Mouse (Mus musculus) embryonic facial prominence, embryonic 13.5 days (tissue): ENCODE results near the gene 1700016C15Rik. TPM values are rescaled to one million over a fixed set of nuclear protein-coding genes. Genes with fewer than 3 reads are reported as not detected.

Experiments used
- ATAC-seq: fragments of 200-750 bp; cut with Nextera tagmentation; 2 replicates; pipeline ENCODE4 v1.8.0; 2017; ENCODE audit warnings: low read depth; ENCODE audit not compliant: insufficient number of reproducible peaks, insufficient read depth, low FRiP score, low TSS enrichment
- H3K27ac ChIP-seq: fragments of 300-500 bp; sonication (generic); 2 replicates; pipeline ENCODE4 v1.5.1; 2015; ENCODE audit warnings: moderate library complexity, mild to moderate bottlenecking, inconsistent platforms
- H3K27me3 ChIP-seq: fragments of 300-500 bp; sonication (generic); 2 replicates; pipeline ENCODE4 v1.6.1; 2015; ENCODE audit warnings: mild to moderate bottlenecking, inconsistent platforms
- H3K36me3 ChIP-seq: fragments of 300-500 bp; sonication (generic); 2 replicates; pipeline ENCODE4 v1.6.1; 2015; ENCODE audit warnings: mild to moderate bottlenecking, inconsistent platforms
- H3K4me1 ChIP-seq: fragments of 300-500 bp; sonication (generic); 2 replicates; pipeline ENCODE4 v1.6.1; 2015; ENCODE audit warnings: inconsistent platforms
- H3K4me2 ChIP-seq: fragments of 300-500 bp; sonication (generic); 2 replicates; pipeline ENCODE4 v1.6.1; 2015; ENCODE audit warnings: moderate library complexity, mild to moderate bottlenecking, inconsistent platforms
- H3K4me3 ChIP-seq: fragments of 300-500 bp; sonication (generic); 2 replicates; pipeline ENCODE4 v1.5.1; 2015; ENCODE audit warnings: mild to moderate bottlenecking, inconsistent platforms
- H3K9ac ChIP-seq: fragments of 300-500 bp; sonication (generic); 2 replicates; pipeline ENCODE4 v1.6.1; 2015; ENCODE audit warnings: mild to moderate bottlenecking, inconsistent platforms
- H3K9me3 ChIP-seq: fragments of 300-500 bp; sonication (generic); 2 replicates; pipeline ENCODE4 v1.6.1; 2016; ENCODE audit warnings: inconsistent platforms
- WGBS: fragments of 180-500 bp; shearing (Covaris S2); methylation state at CpG from one replicate; pipeline ENCODE4 v1.1.7; 2015; ENCODE audit warnings: mixed read lengths; 5-methylcytosine and 5-hydroxymethylcytosine counted together
- polyA plus RNA-seq: library from polyadenylated mRNA; unstranded; fragments of >200 nt; fragmentation: Nextera tagmentation; extraction: Ambion mirVana; gene quantifications from 2 replicates; pipeline ENCODE4 v1.2.1, GENCODE M21; 2015

Gene 1700016C15Rik
- polyA plus RNA-seq, 1 experiment from 2014 or later: not detected

DNA sequence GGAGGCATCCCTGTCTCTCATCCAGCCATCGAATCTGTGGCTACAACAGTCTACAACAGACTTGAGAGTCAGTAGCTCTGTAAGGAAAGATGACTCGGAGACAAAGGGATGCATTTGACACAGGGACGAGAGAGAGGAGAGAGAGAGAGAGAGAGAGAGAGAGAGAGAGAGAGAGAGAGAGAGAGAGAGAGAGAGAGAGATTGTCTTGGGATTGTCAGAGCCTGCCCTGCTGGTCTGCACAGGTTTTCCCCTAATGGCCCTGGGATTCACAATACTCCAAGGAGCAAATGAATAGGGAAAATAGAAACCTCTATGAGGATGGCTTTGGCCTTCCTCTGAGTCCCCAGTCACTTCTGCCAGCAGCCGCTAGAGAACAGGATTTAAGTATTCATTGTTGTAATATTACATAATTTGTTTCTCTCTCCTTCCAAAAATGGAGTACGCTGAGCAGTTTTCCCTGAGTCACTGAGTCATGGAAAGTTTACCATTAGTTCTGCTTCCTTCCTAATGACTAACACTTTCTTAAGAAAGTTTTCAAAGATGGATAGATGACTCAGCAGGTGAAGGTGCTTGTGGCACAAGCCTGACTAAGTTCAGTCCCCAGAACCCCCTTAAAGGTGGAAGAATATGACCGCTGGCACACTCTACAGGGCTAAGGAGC is 26.3 kb upstream of the 1700016C15Rik start:
- Histone ChIP-seq H3K4me1 (peaks cover 5% of the 10 kb centered on the region; the same call in 1 of the 2 replicates), H3K9ac (peak overlapping the region; percentile 71; the same call in 1 of the 2 replicates), H3K9me3 (no peaks in the 10 kb centered on the region), H3K4me2 (peak overlapping the region; percentile 94), H3K36me3 (no peaks in the 10 kb centered on the region), H3K27me3 (no peaks in the 10 kb centered on the region), H3K4me3 (peak overlapping the region; percentile 47), H3K27ac (no peak overlapping the region)
- ATAC-seq: no peak
- 43% methylated on average over 6 of the region's 6 CpGs for WGBS

DNA sequence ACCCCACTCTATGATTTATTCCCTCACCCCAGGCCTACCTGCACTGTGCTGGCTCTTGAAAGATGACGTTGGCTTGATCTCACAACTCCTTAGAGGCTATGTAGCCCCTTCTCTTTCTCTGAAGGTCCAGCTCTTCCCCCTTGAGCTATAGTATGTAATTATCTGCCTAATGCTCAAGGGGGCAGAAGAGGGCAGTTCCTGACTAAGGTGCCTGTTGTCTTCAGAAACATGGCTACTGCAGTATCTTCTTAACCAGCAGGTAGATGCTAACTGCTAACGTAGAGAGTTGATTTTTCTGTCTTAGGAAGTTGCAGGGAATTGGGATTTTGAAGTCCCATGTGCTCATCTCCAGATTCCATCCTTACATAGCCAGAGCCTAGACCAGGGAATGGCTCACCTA is 24.4 kb upstream of the 1700016C15Rik start:
- no peak for ATAC-seq
- WGBS: 51% methylated on average over 2 of the region's 2 CpGs
- H3K4me3 ChIP-seq: no peak overlapping the region

DNA sequence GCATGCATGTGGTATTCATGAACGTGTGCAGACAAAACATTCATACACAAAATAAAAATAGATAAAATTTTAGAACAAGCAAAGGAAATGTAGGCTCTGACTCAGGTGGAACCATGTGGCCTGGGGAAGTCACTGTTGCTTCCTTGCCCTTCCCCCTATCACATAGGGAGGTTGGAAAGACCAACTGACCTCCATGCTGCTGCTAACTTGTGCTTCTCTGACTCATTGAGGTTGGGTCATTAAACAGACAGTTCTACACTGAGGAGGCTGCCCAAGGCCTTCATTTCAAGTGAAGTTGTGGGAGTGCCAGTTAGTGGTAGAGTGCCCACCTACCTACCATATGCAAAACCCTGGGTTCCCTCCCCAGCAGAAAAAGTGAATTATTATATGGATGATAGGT is 22.0 kb upstream of the 1700016C15Rik start:
- H3K27ac ChIP-seq: no peak overlapping the region
- ATAC-seq: no peak
- H3K4me3 ChIP-seq: no peak overlapping the region
- no peaks in the 10 kb centered on the region for H3K36me3 ChIP-seq
- no peak overlapping the region for H3K4me2 ChIP-seq
- H3K9me3 ChIP-seq: no peaks in the 10 kb centered on the region; the same call in 1 of the 2 replicates
- 84% methylated on average over 1 of the region's 1 CpGs for WGBS
- no peaks in the 10 kb centered on the region for H3K27me3 ChIP-seq
- peaks cover 1% of the 10 kb centered on the region; the same call in 1 of the 2 replicates for H3K4me1 ChIP-seq
- no peak overlapping the region for H3K9ac ChIP-seq

More for the DNA sequence above, 24.4 kb upstream of the 1700016C15Rik start:
- Histone ChIP-seq H3K27ac (no peak overlapping the region), H3K4me1 (peaks cover 5% of the 10 kb centered on the region; the same call in 1 of the 2 replicates), H3K9ac (no peak overlapping the region), H3K4me2 (no peak overlapping the region), H3K36me3 (no peaks in the 10 kb centered on the region), H3K27me3 (no peaks in the 10 kb centered on the region), H3K9me3 (no peaks in the 10 kb centered on the region; the same call in 1 of the 2 replicates)

DNA sequence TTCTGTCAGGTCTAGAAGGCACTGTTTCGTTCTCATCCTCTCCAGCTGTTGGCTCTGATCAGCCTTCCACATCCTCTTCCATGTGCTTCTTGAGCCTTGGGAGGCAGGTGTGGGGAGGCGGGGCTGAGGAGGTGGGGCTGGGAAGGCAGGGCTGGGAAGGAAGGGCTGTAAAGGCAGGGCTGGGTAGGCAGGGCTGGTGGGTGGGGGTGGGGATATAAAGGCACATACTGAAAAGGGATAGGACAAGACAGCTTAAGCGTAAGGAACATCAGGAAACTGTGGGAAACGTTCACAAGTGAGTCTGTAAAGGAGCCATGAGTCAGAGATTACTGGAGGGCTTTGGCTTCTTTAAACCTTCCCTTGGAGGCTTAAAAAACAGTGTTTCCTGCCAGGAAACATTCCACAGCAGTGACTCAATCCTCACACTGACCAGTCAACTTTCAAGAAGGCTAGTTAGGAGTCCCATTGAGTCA is 21.0 kb upstream of the 1700016C15Rik start:
- Histone ChIP-seq H3K4me1 (no peaks in the 10 kb centered on the region), H3K4me2 (no peak overlapping the region), H3K36me3 (no peaks in the 10 kb centered on the region), H3K27me3 (no peaks in the 10 kb centered on the region), H3K9ac (no peak overlapping the region), H3K27ac (no peak overlapping the region), H3K4me3 (no peak overlapping the region), H3K9me3 (no peaks in the 10 kb centered on the region; the same call in 1 of the 2 replicates)
- ATAC-seq: no peak
- WGBS: 58% methylated on average over 4 of the region's 4 CpGs

DNA sequence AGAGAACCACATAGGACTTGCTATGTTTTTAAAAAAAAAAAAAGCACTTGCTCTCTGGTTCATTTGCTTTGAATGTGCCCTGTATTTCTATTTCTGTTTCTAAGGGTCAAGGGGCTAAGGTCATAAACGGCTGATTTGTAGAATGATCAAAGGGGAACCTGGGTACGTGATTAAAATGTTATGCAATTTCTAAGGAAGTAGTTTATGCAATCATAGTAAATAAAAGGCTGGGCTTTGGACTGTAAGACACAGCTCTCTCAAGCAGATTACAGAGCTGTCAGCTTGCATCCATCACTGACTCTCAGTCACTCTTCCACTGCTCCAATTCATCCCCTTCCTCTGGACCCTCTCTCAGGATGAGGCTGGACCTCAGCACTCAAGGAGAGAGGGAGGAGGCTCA is 18.6 kb upstream of the 1700016C15Rik start:
- no peak for ATAC-seq
- H3K4me1 ChIP-seq: no peaks in the 10 kb centered on the region
- H3K27ac ChIP-seq: no peak overlapping the region
- no peak overlapping the region for H3K9ac ChIP-seq
- H3K36me3 ChIP-seq: no peaks in the 10 kb centered on the region
- H3K4me3 ChIP-seq: no peak overlapping the region
- no peaks in the 10 kb centered on the region for H3K27me3 ChIP-seq
- 48% methylated on average over 2 of the region's 2 CpGs for WGBS
- H3K4me2 ChIP-seq: no peak overlapping the region
- no peaks in the 10 kb centered on the region; the same call in 1 of the 2 replicates for H3K9me3 ChIP-seq

DNA sequence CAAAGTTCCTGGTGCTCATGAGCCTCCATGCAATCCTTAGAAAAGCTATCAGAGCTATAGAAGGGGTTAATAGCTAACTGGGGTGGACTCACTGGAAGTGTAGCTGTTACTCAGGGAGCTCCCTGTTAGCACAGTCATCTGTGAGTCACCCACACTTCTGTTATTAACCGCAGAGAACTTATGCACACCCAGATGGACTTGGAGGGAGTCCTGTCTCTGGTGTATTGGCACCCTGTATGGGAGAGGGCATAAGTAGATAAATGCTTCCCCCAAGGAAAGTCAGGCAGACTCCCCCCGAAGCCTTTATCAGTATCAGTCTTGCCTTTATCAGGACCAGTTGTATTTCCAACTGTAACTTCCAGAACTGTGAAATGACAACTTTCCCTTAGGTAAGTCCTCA is 18.2 kb upstream of the 1700016C15Rik start:
- Histone ChIP-seq H3K27ac (no peak overlapping the region), H3K9me3 (no peaks in the 10 kb centered on the region; the same call in 1 of the 2 replicates), H3K36me3 (no peaks in the 10 kb centered on the region), H3K9ac (no peak overlapping the region), H3K27me3 (no peaks in the 10 kb centered on the region), H3K4me2 (no peak overlapping the region), H3K4me3 (no peak overlapping the region), H3K4me1 (no peaks in the 10 kb centered on the region)
- no peak for ATAC-seq
- 84% methylated on average over 2 of the region's 2 CpGs for WGBS

DNA sequence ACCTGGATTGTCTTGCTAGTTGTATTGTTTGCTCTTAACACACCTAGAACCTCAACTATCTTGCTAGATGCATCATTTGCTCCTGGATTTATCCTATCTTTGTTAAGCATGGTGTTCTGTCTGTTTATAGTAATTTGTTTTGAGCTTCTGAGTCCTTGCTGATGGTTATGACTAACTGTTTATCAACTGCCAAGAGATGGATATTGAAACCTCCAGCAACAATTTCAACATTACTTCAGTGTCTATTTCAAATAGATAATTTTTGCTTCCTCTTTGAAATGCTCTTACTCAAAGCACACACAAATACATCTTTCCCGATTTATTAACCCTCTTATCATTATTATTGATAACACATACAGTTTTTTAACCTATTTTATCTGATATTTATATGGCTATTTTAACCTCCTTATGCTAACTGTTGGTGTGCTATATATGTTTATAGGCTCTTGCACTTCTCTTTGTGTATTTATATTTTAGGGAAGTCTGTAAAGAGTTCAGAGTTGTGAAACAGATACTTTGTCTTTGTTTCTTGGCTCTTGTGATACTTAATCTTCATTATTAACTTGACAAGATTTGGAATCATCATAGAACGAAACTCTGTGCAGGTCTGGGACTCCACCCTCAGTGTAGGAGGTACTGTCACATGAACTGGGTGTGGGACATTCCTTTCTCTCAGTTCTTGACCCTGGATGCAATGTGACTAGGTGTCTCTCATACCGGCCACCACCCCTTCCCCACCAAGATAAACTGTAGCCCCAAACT is 15.8 kb upstream of the 1700016C15Rik start:
- Histone ChIP-seq H3K27ac (no peak overlapping the region), H3K4me2 (no peak overlapping the region), H3K4me3 (no peak overlapping the region), H3K4me1 (no peaks in the 10 kb centered on the region), H3K9me3 (no peaks in the 10 kb centered on the region; the same call in 1 of the 2 replicates), H3K27me3 (no peaks in the 10 kb centered on the region), H3K9ac (no peak overlapping the region), H3K36me3 (no peaks in the 10 kb centered on the region)
- WGBS: 76% methylated on average over 3 of the region's 3 CpGs
- ATAC-seq: no peak

DNA sequence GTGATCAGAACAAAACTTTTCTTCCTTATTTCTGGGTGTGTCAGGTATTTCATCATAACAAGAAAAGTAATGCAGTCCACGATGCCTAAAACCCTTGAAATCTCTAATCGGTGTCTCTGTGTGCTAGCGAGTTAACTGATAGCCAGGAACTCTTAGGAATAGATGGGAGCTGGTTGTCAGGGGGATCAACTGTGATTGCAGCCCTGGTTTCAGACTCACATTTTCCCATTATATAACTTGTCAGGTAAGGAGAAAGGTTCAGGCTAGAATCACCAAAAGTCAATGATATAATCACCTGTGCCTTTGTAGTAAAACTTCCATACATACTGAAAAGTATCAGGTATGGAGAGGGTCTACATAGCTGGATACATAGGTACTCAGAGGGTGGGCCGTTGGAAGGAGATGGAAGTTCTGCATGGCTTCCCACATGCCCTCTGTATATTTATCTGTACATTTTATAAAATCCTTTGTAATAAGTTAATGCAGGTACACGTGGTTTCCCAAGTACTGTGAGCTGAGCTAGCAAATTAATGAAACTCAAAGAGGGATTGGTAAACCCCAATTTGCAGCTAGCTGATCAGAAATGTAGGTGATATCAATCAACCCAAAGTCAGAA is 15.1 kb upstream of the 1700016C15Rik start:
- Histone ChIP-seq H3K36me3 (no peaks in the 10 kb centered on the region), H3K27me3 (no peaks in the 10 kb centered on the region), H3K4me3 (no peak overlapping the region), H3K9me3 (no peaks in the 10 kb centered on the region; the same call in 1 of the 2 replicates), H3K4me1 (no peaks in the 10 kb centered on the region), H3K27ac (no peak overlapping the region), H3K9ac (no peak overlapping the region), H3K4me2 (no peak overlapping the region)
- ATAC-seq: no peak
- WGBS: 86% methylated on average over 5 of the region's 5 CpGs

DNA sequence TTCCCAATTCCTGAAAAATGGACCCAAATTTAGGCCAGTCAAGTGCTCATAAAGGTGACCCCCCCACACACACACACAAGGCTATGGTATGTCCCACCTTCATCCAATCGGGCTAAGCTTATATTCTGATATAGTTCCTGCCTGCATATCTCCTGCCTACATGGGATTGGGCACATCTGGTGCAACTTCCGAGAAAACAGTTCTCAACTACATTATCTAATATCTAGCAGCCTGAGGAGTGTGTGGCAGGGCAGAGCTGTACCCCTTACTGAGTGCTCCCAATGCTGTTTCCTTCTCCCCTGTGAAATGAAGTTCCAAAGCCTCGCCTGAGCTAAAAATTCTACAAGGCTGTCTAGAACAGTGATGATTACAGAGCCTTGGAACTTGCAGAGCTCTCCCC is 13.2 kb upstream of the 1700016C15Rik start:
- Histone ChIP-seq H3K4me2 (no peak overlapping the region), H3K36me3 (no peaks in the 10 kb centered on the region), H3K27ac (no peak overlapping the region), H3K4me1 (no peaks in the 10 kb centered on the region), H3K9me3 (no peaks in the 10 kb centered on the region), H3K27me3 (no peaks in the 10 kb centered on the region), H3K4me3 (no peak overlapping the region), H3K9ac (no peak overlapping the region)
- no peak for ATAC-seq
- WGBS: 78% methylated on average over 3 of the region's 3 CpGs

DNA sequence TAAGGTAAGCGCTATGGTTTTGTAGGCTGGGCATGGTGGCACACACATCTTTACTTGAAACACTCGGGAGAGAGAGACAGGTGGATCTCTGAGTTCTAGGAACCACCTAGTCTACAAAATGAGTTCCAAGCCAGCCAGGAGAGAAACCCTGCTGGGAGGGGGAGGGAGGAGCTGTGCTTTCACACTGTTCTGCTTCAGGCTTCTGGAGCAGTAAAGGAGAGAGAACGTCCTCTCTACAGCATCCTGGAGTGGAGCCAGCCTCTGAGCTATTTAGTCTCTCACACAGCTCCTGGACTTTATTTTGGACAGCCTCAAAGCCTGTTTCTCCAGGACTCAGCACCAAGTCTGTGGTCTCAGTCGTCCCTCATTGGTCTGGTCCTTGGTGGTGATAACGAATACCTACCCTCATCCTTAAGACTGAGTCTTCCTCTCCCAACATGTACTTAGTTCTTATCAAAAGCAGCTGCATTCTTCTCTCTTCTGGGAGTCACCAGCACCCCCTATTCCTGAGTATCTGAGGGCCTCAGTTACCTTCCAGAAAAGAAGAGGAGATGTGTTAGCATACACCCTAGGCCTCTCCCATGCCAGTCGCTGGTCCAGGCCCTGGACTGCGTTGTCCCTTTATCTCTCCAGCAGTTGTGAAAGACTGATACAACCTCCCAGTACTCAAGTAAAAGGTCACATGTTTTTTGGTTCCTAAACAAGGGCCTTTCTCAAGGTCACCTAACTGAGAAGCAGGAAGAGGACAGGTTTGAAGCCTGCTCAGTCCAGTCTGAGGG is 12.4 kb upstream of the 1700016C15Rik start:
- Histone ChIP-seq H3K4me2 (no peak overlapping the region), H3K27ac (no peak overlapping the region), H3K4me3 (no peak overlapping the region), H3K27me3 (no peaks in the 10 kb centered on the region), H3K36me3 (no peaks in the 10 kb centered on the region), H3K4me1 (no peaks in the 10 kb centered on the region), H3K9me3 (no peaks in the 10 kb centered on the region), H3K9ac (no peak overlapping the region)
- 80% methylated on average over 7 of the region's 7 CpGs for WGBS
- no peak for ATAC-seq
